Mouse (Mus musculus) myocyte (in vitro differentiated cells): ENCODE results near the gene Satl1.
"Not testable (repeated sequence)": the region's sequence is repeated elsewhere in the genome, so short reads cannot be mapped to it uniquely, and the experiment has no call there.

Source experiments
- CEBPB ChIP-seq: IDR thresholded peaks from 2 replicates; pipeline ENCODE4 v1.6.1; 2011; ENCODE audit warnings: mild to moderate bottlenecking, moderate library complexity; ENCODE audit not compliant: poor library complexity, insufficient read depth, severe bottlenecking
- E2F4 ChIP-seq: IDR thresholded peaks from one replicate; pipeline ENCODE4 v1.6.1; 2011; ENCODE audit warnings: mild to moderate bottlenecking, control low read depth, moderate library complexity; ENCODE audit not compliant: insufficient read depth
- MAX ChIP-seq: IDR thresholded peaks from one replicate; pipeline ENCODE4 v1.6.1; 2011; ENCODE audit warnings: low read depth, mild to moderate bottlenecking, control low read depth
- MYOD1 ChIP-seq, 3 experiments: IDR thresholded peaks; one replicate each; pipeline ENCODE4 v1.6.1; 2011; ENCODE audit warnings: control low read depth in 2 of 3, low read depth in 2 of 3, mild to moderate bottlenecking in 2 of 3, moderate library complexity in 1 of 3; ENCODE audit not compliant: insufficient read length in 2 of 3, control insufficient read depth in 1 of 3
- MYOG ChIP-seq, 3 experiments: IDR thresholded peaks; one replicate each; pipeline ENCODE4 v1.6.1; 2011; ENCODE audit warnings: control low read depth in 2 of 3, low read depth in 2 of 3, mild to moderate bottlenecking in 2 of 3; ENCODE audit not compliant: insufficient read length in 2 of 3, control insufficient read depth in 1 of 3, insufficient read depth in 1 of 3
- POLR2A ChIP-seq: IDR thresholded peaks from one replicate; pipeline ENCODE4 v1.6.1; 2011; ENCODE audit warnings: low read depth, mild to moderate bottlenecking, control low read depth, moderate library complexity; ENCODE audit not compliant: insufficient read length
- POLR2AphosphoS2 ChIP-seq: IDR thresholded peaks from one replicate; pipeline ENCODE4 v1.6.1; 2011; ENCODE audit warnings: low read depth, control low read depth; ENCODE audit not compliant: insufficient read length
- REST ChIP-seq: IDR thresholded peaks from one replicate; pipeline ENCODE4 v1.6.1; 2011; ENCODE audit warnings: mild to moderate bottlenecking, control low read depth, moderate library complexity; ENCODE audit not compliant: insufficient read depth, insufficient read length
- TCF12 ChIP-seq: IDR thresholded peaks from one replicate; pipeline ENCODE4 v1.6.1; 2011; ENCODE audit warnings: mild to moderate bottlenecking, control low read depth; ENCODE audit not compliant: poor library complexity, insufficient read depth, severe bottlenecking
- TCF3 ChIP-seq: IDR thresholded peaks from one replicate; pipeline ENCODE4 v1.6.1; 2011; ENCODE audit warnings: low read depth, control low read depth; ENCODE audit not compliant: insufficient read length
- USF1 ChIP-seq: IDR thresholded peaks from one replicate; pipeline ENCODE4 v1.6.1; 2011; ENCODE audit warnings: low read depth, mild to moderate bottlenecking, control low read depth, moderate library complexity

- TF ChIP-seq MYOD1 (IDR thresholded peaks at IDR 0.05; ENCODE audit: control insufficient read depth in 1 of 3, insufficient read length in 2 of 3, low read depth in 2 of 3); POLR2A; USF1; POLR2AphosphoS2; MAX; TCF12; CEBPB; TCF3; REST; MYOG (IDR thresholded peaks at IDR 0.05; ENCODE audit: control insufficient read depth in 1 of 3, insufficient read depth in 1 of 3, insufficient read length in 2 of 3, low read depth in 2 of 3); E2F4: not testable (repeated sequence)
Observed at GRCm38 (mm10) chrX:112370577-112371410, 35.8 kb downstream of the Satl1 start.
